Mouse (Mus musculus) heart, postnatal 14 days (tissue): ENCODE results near the gene Rogdi. TPM values are rescaled to one million over a fixed set of nuclear protein-coding genes. Genes with fewer than 3 reads are reported as not detected.

Source experiments
- total RNA-seq, 2 experiments: library from RNA; stranded (reverse); gene quantifications; 2 replicates each; pipeline ENCODE4 v1.2.3; 2021

Rogdi gene
- total RNA-seq, 2 experiments from 2014 or later, result 22.8 to 24.8 TPM

Other genes starting within 250 kb of the Rogdi start
- gene Cdip1, start 223.3 kb downstream of the Rogdi start, total RNA-seq, result 10 to 100 TPM; 78.8 to 81.3 TPM
- under 1 TPM in 1 of 2 experiments, not detected in 1; 0.14 TPM for gene 4930562C15Rik, start 178.1 kb downstream of the Rogdi start, total RNA-seq
- 10 to 100 TPM; 21.3 to 23.1 TPM for gene Ubald1, start 133.2 kb downstream of the Rogdi start, total RNA-seq
- gene Mgrn1, start 127.3 kb downstream of the Rogdi start, total RNA-seq, result 100 to 1,000 TPM; 151 to 161 TPM
- 10 to 100 TPM; 31.4 to 32.3 TPM for gene Nudt16l1, start 74.8 kb downstream of the Rogdi start, total RNA-seq
- gene Anks3, start 49.3 kb downstream of the Rogdi start, total RNA-seq, result 10 to 100 TPM; 15.3 to 16.3 TPM
- gene Sept12, start 15.7 kb downstream of the Rogdi start, total RNA-seq, result not detected
- not detected for gene Smim22, start 6.3 kb downstream of the Rogdi start, total RNA-seq
- gene Glyr1, start 36.3 kb upstream of the Rogdi start, total RNA-seq, result 10 to 100 TPM; 50.9 to 51.0 TPM
- 10 to 100 TPM; 32.9 to 34.6 TPM for gene Ubn1, start 36.5 kb upstream of the Rogdi start, total RNA-seq
- 1 to 10 TPM; 3.3 to 3.9 TPM for gene Ppl, start 118.9 kb upstream of the Rogdi start, total RNA-seq
- gene Sec14l5, start 133.6 kb upstream of the Rogdi start, total RNA-seq, result under 1 TPM; 0.36 to 0.41 TPM
- gene Nagpa, start 190.5 kb upstream of the Rogdi start, total RNA-seq, result 10 to 100 TPM in 1 of 2 experiments, 1 to 10 TPM in 1; 8.8 to 10.4 TPM
- gene AU021092, start 208.7 kb upstream of the Rogdi start, total RNA-seq, result 10 to 100 TPM; 29.1 to 31.6 TPM
- gene Alg1, start 220.1 kb upstream of the Rogdi start, total RNA-seq, result 10 to 100 TPM; 14.8 to 15.3 TPM
- gene Eef2kmt, start 242.4 kb upstream of the Rogdi start, total RNA-seq, result 1 to 10 TPM; 9.2 to 9.3 TPM